Mouse (Mus musculus) hindbrain, embryonic 11.5 days (tissue): ENCODE results near the gene Arhgef28. TPM values are rescaled to one million over a fixed set of nuclear protein-coding genes. Genes with fewer than 3 reads are reported as not detected.

Source experiments
- ATAC-seq: fragments of 200-750 bp; cut with Nextera tagmentation; 2 replicates; pipeline ENCODE4 v1.8.0; 2017; ENCODE audit warnings: mild to moderate bottlenecking, moderate TSS enrichment, moderate library complexity; ENCODE audit not compliant: low FRiP score
- DNase-seq: peaks from one replicate; pipeline ENCODE4 v3.0.0-alpha.2; 2015; ENCODE audit warnings: low spot score
- H3K27ac ChIP-seq: fragments of 300-500 bp; sonication (generic); 2 replicates; pipeline ENCODE4 v1.5.1; 2014; ENCODE audit warnings: mild to moderate bottlenecking, low read depth, low read length
- H3K27me3 ChIP-seq: fragments of 300-500 bp; sonication (generic); 2 replicates; pipeline ENCODE4 v1.6.1; 2014; ENCODE audit warnings: mild to moderate bottlenecking, low read length, moderate library complexity, mixed read lengths; ENCODE audit not compliant: control insufficient read depth, insufficient read depth
- H3K36me3 ChIP-seq: fragments of 300-500 bp; sonication (generic); 2 replicates; pipeline ENCODE4 v1.6.1; 2014; ENCODE audit warnings: mild to moderate bottlenecking, low read length, moderate library complexity, mixed read lengths; ENCODE audit not compliant: control insufficient read depth, insufficient read depth
- H3K4me1 ChIP-seq: fragments of 300-500 bp; sonication (generic); replicated peaks from 2 replicates; pipeline ENCODE4 v1.6.1; 2014; ENCODE audit warnings: low read length, mixed read lengths; ENCODE audit not compliant: control insufficient read depth, insufficient read depth
- H3K4me2 ChIP-seq: fragments of 300-500 bp; sonication (generic); replicated peaks from 2 replicates; pipeline ENCODE4 v1.6.1; 2014; ENCODE audit warnings: mild to moderate bottlenecking, low read depth, low read length
- H3K4me3 ChIP-seq: fragments of 300-500 bp; sonication (generic); 2 replicates; pipeline ENCODE4 v1.5.1; 2014; ENCODE audit warnings: low read depth, low read length
- H3K9ac ChIP-seq: fragments of 300-500 bp; sonication (generic); 2 replicates; pipeline ENCODE4 v1.6.1; 2014; ENCODE audit warnings: low read depth, low read length
- H3K9me3 ChIP-seq: fragments of 300-500 bp; sonication (generic); 2 replicates; pipeline ENCODE4 v1.6.1; 2016; ENCODE audit warnings: low read length; ENCODE audit not compliant: control insufficient read depth
- WGBS: fragments of 180-500 bp; shearing (Covaris S2); extraction: QIAGEN DNeasy Blood & Tissue Kit; methylation state at CpG from one replicate; pipeline ENCODE4 v1.1.7; 2014; 5-methylcytosine and 5-hydroxymethylcytosine counted together
- polyA plus RNA-seq: library from polyadenylated mRNA; unstranded; fragments of >200 nt; fragmentation: Nextera tagmentation; extraction: Ambion mirVana; gene quantifications from 2 replicates; pipeline ENCODE4 v1.2.1, GENCODE M21; 2014

Gene Arhgef28
- polyA plus RNA-seq, 1 experiment from 2014 or later: 11.8 TPM

DNA sequence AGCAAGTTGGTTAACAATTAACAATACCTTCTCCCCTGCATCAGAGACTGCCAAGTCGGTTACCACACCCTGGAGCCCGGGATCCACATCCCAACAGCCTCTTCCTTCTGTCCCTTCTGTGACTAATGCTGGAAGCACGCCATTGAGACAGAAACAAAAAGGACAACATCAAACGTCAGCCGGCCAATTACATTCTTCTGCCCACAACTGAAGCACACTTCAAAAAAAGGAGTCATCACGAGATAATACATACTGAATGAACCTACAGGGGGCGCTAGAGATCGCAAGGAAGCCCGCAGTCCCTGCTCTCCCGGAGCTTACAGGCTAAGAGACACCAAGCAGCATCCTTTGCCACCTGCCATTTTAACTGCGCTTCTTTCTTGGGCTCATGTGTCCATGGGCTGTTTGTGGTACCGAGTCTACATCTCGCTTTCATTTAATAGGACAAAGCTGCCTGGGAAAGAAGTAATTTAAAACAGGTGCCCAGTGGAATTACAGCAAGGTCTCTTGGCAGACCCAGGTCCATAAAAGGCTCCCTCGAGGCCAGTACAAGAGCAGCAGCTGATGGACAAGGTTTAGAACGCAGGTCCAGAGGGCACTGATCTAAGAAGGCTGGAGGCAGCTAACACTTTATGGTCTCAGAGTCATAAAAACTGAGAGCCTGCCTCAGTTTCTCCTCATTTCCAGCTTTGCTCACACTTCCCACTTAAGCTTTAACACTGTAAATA, 266.6 kb downstream of the Arhgef28 start:
- H3K27me3 ChIP-seq: no peaks in the 10 kb centered on the region
- peak; percentile 48 for DNase-seq
- no peaks in the 10 kb centered on the region for H3K4me1 ChIP-seq
- H3K9me3 ChIP-seq: no peaks in the 10 kb centered on the region
- no peak overlapping the region for H3K27ac ChIP-seq
- no peak overlapping the region for H3K4me3 ChIP-seq
- no peaks in the 10 kb centered on the region for H3K36me3 ChIP-seq
- 64% methylated on average over 15 of the region's 15 CpGs for WGBS
- H3K4me2 ChIP-seq: no peak overlapping the region
- no peak for ATAC-seq
- H3K9ac ChIP-seq: no peak overlapping the region

DNA sequence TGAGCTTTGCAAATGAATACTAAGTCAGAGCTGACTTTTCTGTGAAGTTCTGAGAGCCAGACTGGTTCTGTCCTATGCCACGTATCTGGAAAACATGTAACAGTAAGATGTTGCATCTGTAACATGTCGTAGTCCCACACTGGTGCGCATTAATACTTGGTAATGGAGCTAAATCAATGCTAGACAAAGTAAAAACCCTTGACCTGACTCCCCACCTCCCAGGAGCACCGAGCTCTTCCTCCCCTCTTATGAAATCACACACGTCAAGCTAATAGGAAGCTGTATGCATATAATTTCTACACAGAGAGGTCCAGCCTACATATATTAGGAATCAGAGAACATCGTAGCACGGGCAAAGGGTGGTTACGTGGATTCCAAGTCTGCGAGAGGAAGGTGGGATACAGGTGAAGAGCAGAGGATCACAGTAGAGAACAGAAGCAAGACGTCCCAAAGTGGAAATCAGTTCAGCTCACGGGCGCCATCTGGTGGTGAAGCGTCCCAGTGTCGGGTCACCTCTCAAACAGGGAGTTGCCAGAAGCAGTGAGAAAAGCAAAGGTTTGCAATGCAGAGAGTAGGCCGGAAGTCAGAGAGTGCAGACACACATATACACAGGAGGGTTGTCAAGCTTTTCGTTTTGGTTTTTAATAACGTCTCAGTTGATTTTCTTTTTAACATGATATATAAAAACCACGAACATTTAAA, 267.5 kb downstream of the Arhgef28 start:
- H3K27ac ChIP-seq: no peak overlapping the region
- H3K27me3 ChIP-seq: no peaks in the 10 kb centered on the region
- H3K4me3 ChIP-seq: no peak overlapping the region
- H3K9me3 ChIP-seq: no peaks in the 10 kb centered on the region
- ATAC-seq: peak; percentile 35; the same call in 1 of the 2 replicates
- no peak overlapping the region for H3K4me2 ChIP-seq
- H3K9ac ChIP-seq: no peak overlapping the region
- peak; percentile 97 for DNase-seq
- no peaks in the 10 kb centered on the region for H3K4me1 ChIP-seq
- WGBS: 38% methylated on average over 18 of the region's 18 CpGs
- H3K36me3 ChIP-seq: no peaks in the 10 kb centered on the region

DNA sequence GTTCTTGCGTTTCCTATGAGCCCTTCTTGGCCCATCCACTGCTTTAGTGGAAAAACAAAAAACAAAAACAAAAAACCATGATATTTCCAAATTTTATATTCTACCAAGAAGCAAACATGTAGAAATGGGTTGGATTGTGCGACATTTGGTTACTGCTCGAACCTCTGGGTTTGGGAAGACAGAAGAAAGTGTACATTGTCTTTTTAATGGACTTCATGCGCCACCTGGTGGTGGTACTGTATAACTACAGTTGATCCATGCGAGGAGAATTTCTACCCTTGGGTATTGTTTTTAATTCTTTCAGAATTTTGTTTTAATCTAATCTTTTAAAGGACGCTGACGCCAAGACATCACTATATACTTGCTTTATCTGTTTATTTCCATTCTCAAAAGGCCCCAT, 268.3 kb downstream of the Arhgef28 start:
- DNase-seq (peak; percentile 81), ATAC-seq (no peak)
- Histone ChIP-seq H3K4me2 (no peak overlapping the region), H3K9me3 (no peaks in the 10 kb centered on the region), H3K9ac (no peak overlapping the region), H3K27ac (no peak overlapping the region), H3K27me3 (no peaks in the 10 kb centered on the region), H3K4me1 (no peaks in the 10 kb centered on the region), H3K36me3 (no peaks in the 10 kb centered on the region), H3K4me3 (no peak overlapping the region)
- 23% methylated on average over 7 of the region's 7 CpGs for WGBS

DNA sequence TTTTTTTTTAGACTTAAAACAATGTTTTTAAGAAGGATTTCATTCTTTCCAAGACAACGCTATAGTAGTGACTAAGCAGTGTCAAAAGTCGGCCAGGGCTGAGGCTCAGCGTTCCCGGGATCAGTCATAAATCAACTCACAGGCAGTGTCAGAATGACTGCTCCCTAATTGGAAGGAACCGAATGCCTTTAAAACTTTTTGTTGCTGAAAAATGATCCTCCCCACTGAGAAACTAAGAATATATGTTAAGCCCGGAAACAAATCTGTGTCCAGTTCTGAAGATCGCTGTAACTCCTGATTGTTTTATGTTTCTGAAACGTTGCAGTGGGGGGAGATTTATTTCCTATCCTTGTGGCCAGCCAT, 278.1 kb downstream of the Arhgef28 start:
- DNase-seq: peak; percentile 25
- no peak overlapping the region for H3K9ac ChIP-seq
- no peak for ATAC-seq
- 32% methylated on average over 8 of the region's 8 CpGs for WGBS
- H3K27ac ChIP-seq: no peak overlapping the region; the same call in 1 of the 2 replicates
- no peaks in the 10 kb centered on the region for H3K9me3 ChIP-seq
- no peaks in the 10 kb centered on the region for H3K27me3 ChIP-seq
- 0 out of 2 replicates have a peak, but pooled peaks cover 2% of the 10 kb centered on the region for H3K4me1 ChIP-seq
- H3K4me2 ChIP-seq: peak overlapping the region; percentile 5; the same call in 1 of the 2 replicates
- no peaks in the 10 kb centered on the region for H3K36me3 ChIP-seq
- no peak overlapping the region for H3K4me3 ChIP-seq

DNA sequence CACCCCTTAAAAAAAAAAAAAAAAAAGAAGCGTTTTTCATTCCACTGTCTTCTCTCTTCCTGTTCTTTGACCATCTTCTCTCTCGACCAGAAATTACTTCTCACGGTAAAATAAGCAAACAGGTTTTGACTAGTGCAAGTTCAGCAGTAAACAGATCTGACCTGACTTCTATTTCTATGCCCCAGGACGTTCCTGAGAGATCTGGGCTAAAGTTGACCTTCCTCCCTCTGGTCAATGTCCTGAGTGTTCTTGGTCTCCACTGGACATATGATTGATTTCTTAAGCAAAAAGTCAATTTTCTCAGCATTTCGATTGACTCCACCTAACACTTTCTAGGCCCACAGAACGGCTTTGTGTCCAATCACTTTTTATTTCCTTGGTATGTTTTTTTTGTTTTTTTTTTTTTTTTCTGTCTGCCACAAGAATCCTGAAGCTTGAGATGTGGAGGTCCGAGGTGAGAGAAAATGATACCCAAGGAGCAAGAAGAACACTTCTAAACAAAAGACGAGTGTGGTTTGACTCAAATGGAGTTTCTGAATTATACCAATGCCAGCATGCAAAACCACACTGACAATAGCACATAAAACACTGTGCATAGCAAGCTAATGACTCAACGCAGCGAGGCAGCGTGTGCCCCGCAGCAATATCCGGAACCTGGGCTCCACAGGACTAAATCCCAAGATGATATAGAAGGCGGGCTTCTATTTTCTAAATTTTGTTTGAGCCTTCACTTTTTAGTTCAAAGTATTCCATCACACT, 278.7 kb downstream of the Arhgef28 start:
- Histone ChIP-seq H3K9me3 (no peaks in the 10 kb centered on the region), H3K27me3 (no peaks in the 10 kb centered on the region), H3K27ac (no peak overlapping the region), H3K4me1 (0 out of 2 replicates have a peak, but pooled peaks cover 2% of the 10 kb centered on the region), H3K4me3 (no peak overlapping the region), H3K9ac (no peak overlapping the region), H3K4me2 (0 out of 2 replicates have a peak overlapping the region, but pooled peaks have one; percentile 5), H3K36me3 (no peaks in the 10 kb centered on the region)
- DNase-seq (peak; percentile 44), ATAC-seq (no peak)
- 36% methylated on average over 14 of the region's 14 CpGs for WGBS

DNA sequence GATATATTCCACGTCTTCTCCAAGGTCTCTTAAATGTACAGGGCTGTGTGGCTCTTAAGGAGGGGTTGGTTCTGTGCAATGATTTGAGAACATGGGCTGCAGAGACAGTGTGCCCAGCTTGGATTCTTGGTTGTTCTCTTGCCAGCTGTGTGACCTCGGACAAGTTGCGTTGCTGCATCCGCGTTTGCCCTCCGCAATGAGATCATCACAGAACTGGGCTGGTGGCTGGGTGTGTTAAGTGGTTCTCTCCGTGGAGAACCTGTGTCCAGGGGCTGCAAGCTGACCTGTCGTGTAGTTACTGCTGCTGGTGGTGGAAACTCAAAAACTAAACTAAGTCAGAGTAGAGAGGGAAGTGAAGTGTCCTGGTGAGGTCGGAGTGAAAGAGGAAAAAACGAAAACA, 279.9 kb downstream of the Arhgef28 start:
- ATAC-seq (no peak), DNase-seq (no peak)
- Histone ChIP-seq H3K9me3 (no peaks in the 10 kb centered on the region), H3K36me3 (no peaks in the 10 kb centered on the region), H3K27ac (no peak overlapping the region), H3K4me2 (no peak overlapping the region), H3K4me1 (0 out of 2 replicates have a peak, but pooled peaks cover 2% of the 10 kb centered on the region), H3K4me3 (no peak overlapping the region), H3K27me3 (no peaks in the 10 kb centered on the region), H3K9ac (no peak overlapping the region)
- 84% methylated on average over 10 of the region's 10 CpGs for WGBS

DNA sequence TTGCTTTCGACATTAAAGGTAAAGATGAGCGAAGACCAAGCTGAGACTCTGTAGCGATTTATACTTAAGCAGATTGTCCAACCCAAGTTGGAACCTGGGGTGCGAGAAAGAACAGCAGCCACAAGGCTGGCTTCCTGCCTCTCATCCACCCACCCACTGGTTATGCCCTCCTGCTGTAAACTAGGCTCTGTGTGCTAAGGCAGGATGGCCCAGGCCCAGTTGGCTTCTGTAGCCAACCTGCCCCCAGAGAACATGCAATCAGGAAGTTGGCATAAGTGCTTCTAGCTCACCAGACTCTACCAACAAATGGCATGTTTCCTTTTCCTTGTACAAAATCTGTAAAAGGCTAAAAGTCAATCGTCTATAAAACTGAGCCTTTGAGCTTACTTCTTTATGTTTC, 283.2 kb downstream of the Arhgef28 start:
- H3K27me3 ChIP-seq: no peaks in the 10 kb centered on the region
- H3K27ac ChIP-seq: no peak overlapping the region
- H3K4me3 ChIP-seq: no peak overlapping the region
- ATAC-seq (no peak), DNase-seq (no peak)
- H3K9me3 ChIP-seq: no peaks in the 10 kb centered on the region
- no peaks in the 10 kb centered on the region for H3K4me1 ChIP-seq
- WGBS: 92% methylated on average over 5 of the region's 5 CpGs
- no peak overlapping the region for H3K4me2 ChIP-seq
- no peak overlapping the region for H3K9ac ChIP-seq
- no peaks in the 10 kb centered on the region for H3K36me3 ChIP-seq

DNA sequence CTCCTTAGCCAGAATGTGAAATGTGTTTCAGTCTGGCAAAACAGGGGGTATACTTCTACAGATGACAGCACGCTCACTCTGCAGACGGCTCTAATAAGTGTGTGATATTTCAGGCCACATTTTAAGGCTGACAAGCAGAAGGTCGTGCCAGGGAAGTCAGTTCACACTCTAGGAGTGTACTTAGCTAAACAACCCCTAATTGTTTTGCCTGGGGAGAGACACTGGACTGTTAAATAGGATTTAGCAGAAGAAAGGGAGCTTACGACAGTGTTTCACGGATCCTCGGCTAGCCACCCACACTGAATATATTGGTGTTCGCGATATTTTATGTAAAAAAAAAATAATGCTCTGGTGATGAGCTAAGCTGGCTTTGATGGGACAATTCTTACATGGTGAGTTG, 286.6 kb downstream of the Arhgef28 start:
- H3K4me3 ChIP-seq: no peak overlapping the region
- H3K9ac ChIP-seq: no peak overlapping the region
- no peaks in the 10 kb centered on the region for H3K4me1 ChIP-seq
- H3K27me3 ChIP-seq: no peaks in the 10 kb centered on the region
- 54% methylated on average over 8 of the region's 8 CpGs for WGBS
- no peak for DNase-seq
- H3K36me3 ChIP-seq: no peaks in the 10 kb centered on the region
- no peak for ATAC-seq
- H3K27ac ChIP-seq: no peak overlapping the region
- no peak overlapping the region for H3K4me2 ChIP-seq
- no peaks in the 10 kb centered on the region for H3K9me3 ChIP-seq
